In the genomic region with DNA sequence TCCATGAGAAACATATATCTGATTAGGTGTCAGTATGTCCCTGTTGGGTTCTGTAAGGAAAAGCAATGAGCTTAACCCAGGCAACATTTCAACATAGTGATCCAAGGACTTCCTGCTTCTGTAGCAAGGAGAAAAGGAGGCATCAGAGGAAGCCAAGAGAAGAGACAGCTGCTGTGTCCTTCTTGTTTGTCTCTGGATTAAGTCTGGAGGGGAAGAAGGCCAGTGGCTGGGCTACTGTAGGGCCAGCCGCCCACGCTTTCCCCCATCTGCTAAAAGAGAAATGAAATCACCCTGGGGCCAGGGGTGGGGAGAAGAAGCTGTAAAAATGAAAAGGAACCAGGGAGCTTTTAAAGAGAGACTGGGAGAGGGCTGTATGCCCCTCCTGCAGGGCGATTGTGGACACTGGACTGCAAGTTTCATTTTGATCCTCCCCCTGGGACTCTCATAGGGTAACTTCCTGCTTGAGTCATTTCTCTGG, we compare ENCODE assay signal across 10 mouse cellular contexts. TPM values are rescaled to one million over a fixed set of nuclear protein-coding genes. Genes with fewer than 3 reads are reported as not detected.
A peak's percentile ranks its signal among the peaks of the same experiment; 100 is the strongest.
DNase-seq lines count a peak whose midpoint lies in the region; ATAC-seq and TF ChIP-seq lines count a peak whose summit lies in the region.
"Had no signal": no experiment of that assay in that cellular context is flagged by ENCODE, and none has a peak within 500 bp of the region (broad histone marks: within the 10 kb centered on the region; RNA-seq: fewer than 3 reads in every experiment).

No protein-coding gene starts in this region.

- H3K9me3 ChIP-seq in heart, embryonic 12.5 days (replicated peaks): peaks cover 7% of the 10 kb centered on the region
- H3K9me3 ChIP-seq in stomach, embryonic 14.5 days (ENCODE audit: control insufficient read depth, low read depth, low read length): peaks cover 4% of the 10 kb centered on the region; the same call in 1 of the 2 replicates
- no peaks in the 10 kb centered on the region for H3K9me3 ChIP-seq in liver, embryonic 11.5 days (ENCODE audit: control insufficient read depth, low read length)
- H3K9me3 ChIP-seq in midbrain, embryonic 11.5 days (ENCODE audit: control insufficient read depth, low read length): no peaks in the 10 kb centered on the region
- H3K9me3 ChIP-seq: embryonic facial prominence, embryonic 15.5 days; liver, embryonic 15.5 days had no signal

- H3K27ac ChIP-seq in heart, embryonic 12.5 days (ENCODE audit: poor library complexity, severe bottlenecking): peak overlapping the region; percentile 41; the same call in 1 of the 2 replicates
- peak overlapping the region; percentile 48; the same call in 1 of the 2 replicates for H3K27ac ChIP-seq in stomach, embryonic 14.5 days (ENCODE audit: low read length)
- H3K27ac ChIP-seq in liver, embryonic 11.5 days (ENCODE audit: low read depth, low read length): no peak overlapping the region
- H3K27ac ChIP-seq in midbrain, embryonic 11.5 days (ENCODE audit: low read depth, low read length): no peak overlapping the region
- H3K27ac ChIP-seq: embryonic facial prominence, embryonic 15.5 days; liver, embryonic 15.5 days had no signal

- ATAC-seq in heart, embryonic 12.5 days (ENCODE audit: insufficient number of reproducible peaks, low FRiP score): no peak
- ATAC-seq in stomach, embryonic 14.5 days (ENCODE audit: insufficient number of reproducible peaks, insufficient read depth, low FRiP score, low read depth): peak; percentile 21; the same call in 1 of the 2 replicates
- ATAC-seq in liver, embryonic 11.5 days (replicated peaks; ENCODE audit: low FRiP score): no peak
- no peak for ATAC-seq in midbrain, embryonic 11.5 days (ENCODE audit: low FRiP score)

- H3K4me2 ChIP-seq in heart, embryonic 12.5 days: no peak overlapping the region
- 0 out of 2 replicates have a peak overlapping the region, but pooled peaks have one; percentile 3 for H3K4me2 ChIP-seq in stomach, embryonic 14.5 days (replicated peaks; ENCODE audit: low read depth, low read length)
- H3K4me2 ChIP-seq in liver, embryonic 11.5 days: no peak overlapping the region
- no peak overlapping the region for H3K4me2 ChIP-seq in midbrain, embryonic 11.5 days
- H3K4me2 ChIP-seq: embryonic facial prominence, embryonic 15.5 days; liver, embryonic 15.5 days had no signal

- TF ChIP-seq CTCF in lung, adult 2 months (IDR thresholded peaks at IDR 0.05; ENCODE audit: insufficient read depth, low read length): no peak

- DNase-seq in lung, adult 18-20 months: peak; percentile 54 to 56
- DNase-seq in lung, adult 2 months: no peak
- DNase-seq in kidney, postnatal 10 days: peak; percentile 83
- no peak for DNase-seq in spleen, adult 12 weeks (ENCODE audit: low spot score)
- no peak for DNase-seq in liver, embryonic 11.5 days (ENCODE audit: low spot score)
- DNase-seq in midbrain, embryonic 11.5 days (ENCODE audit: low spot score, missing footprints): no peak

- no peaks in the 10 kb centered on the region for H3K36me3 ChIP-seq in heart, embryonic 12.5 days
- no peaks in the 10 kb centered on the region for H3K36me3 ChIP-seq in stomach, embryonic 14.5 days (ENCODE audit: control insufficient read depth, insufficient read depth, low read length)
- no peaks in the 10 kb centered on the region for H3K36me3 ChIP-seq in liver, embryonic 11.5 days (ENCODE audit: control insufficient read depth, insufficient read depth, low read length)
- H3K36me3 ChIP-seq in midbrain, embryonic 11.5 days (ENCODE audit: control insufficient read depth, insufficient read depth, low read length): no peaks in the 10 kb centered on the region
- H3K36me3 ChIP-seq: embryonic facial prominence, embryonic 15.5 days; liver, embryonic 15.5 days had no signal

- no peaks in the 10 kb centered on the region for H3K27me3 ChIP-seq in heart, embryonic 12.5 days (replicated peaks)
- H3K27me3 ChIP-seq in stomach, embryonic 14.5 days (ENCODE audit: control insufficient read depth, insufficient read depth, low read length): no peaks in the 10 kb centered on the region
- H3K27me3 ChIP-seq in liver, embryonic 11.5 days (replicated peaks; ENCODE audit: control insufficient read depth, insufficient read depth, low read length): no peaks in the 10 kb centered on the region
- no peaks in the 10 kb centered on the region for H3K27me3 ChIP-seq in midbrain, embryonic 11.5 days (ENCODE audit: control insufficient read depth, insufficient read depth, low read length)
- H3K27me3 ChIP-seq: embryonic facial prominence, embryonic 15.5 days; liver, embryonic 15.5 days had no signal

- no peak overlapping the region for H3K4me3 ChIP-seq in lung, adult 2 months (replicated peaks; ENCODE audit: extremely low read depth, low read depth, low read length)
- H3K4me3 ChIP-seq in heart, embryonic 12.5 days: no peak overlapping the region
- no peak overlapping the region for H3K4me3 ChIP-seq in stomach, embryonic 14.5 days (ENCODE audit: low read depth, low read length)
- H3K4me3 ChIP-seq in liver, embryonic 11.5 days (ENCODE audit: low read depth, low read length): no peak overlapping the region
- no peak overlapping the region for H3K4me3 ChIP-seq in midbrain, embryonic 11.5 days (ENCODE audit: low read depth, low read length)
- H3K4me3 ChIP-seq: embryonic facial prominence, embryonic 15.5 days; liver, embryonic 15.5 days had no signal

- no peak overlapping the region for H3K9ac ChIP-seq in heart, embryonic 12.5 days
- no peak overlapping the region for H3K9ac ChIP-seq in stomach, embryonic 14.5 days (replicated peaks; ENCODE audit: low read depth, low read length)
- H3K9ac ChIP-seq in liver, embryonic 11.5 days (ENCODE audit: low read depth, low read length): no peak overlapping the region
- H3K9ac ChIP-seq in midbrain, embryonic 11.5 days (ENCODE audit: low read length): no peak overlapping the region
- H3K9ac ChIP-seq: embryonic facial prominence, embryonic 15.5 days; liver, embryonic 15.5 days had no signal

- 40% methylated on average over 3 of the region's 3 CpGs for WGBS in lung, adult 2 months
- 55% methylated on average over 3 of the region's 3 CpGs for WGBS in heart, embryonic 12.5 days
- WGBS in stomach, embryonic 14.5 days: 35% methylated on average over 3 of the region's 3 CpGs
- 60% methylated on average over 3 of the region's 3 CpGs for WGBS in liver, embryonic 11.5 days
- 63% methylated on average over 3 of the region's 3 CpGs for WGBS in midbrain, embryonic 11.5 days

- no peak for TF ChIP-seq POLR2A in lung, adult 2 months (IDR thresholded peaks at IDR 0.05; ENCODE audit: borderline replicate concordance, extremely low read depth, low read depth, low read length)

- peaks cover 23% of the 10 kb centered on the region for H3K4me1 ChIP-seq in lung, adult 2 months (ENCODE audit: control insufficient read depth, insufficient read depth, low read length)
- H3K4me1 ChIP-seq in heart, embryonic 12.5 days (replicated peaks): peaks cover 19% of the 10 kb centered on the region
- peaks cover 9% of the 10 kb centered on the region; the same call in 1 of the 2 replicates for H3K4me1 ChIP-seq in stomach, embryonic 14.5 days (ENCODE audit: control insufficient read depth, insufficient read depth, low read length)
- no peaks in the 10 kb centered on the region for H3K4me1 ChIP-seq in liver, embryonic 11.5 days (replicated peaks; ENCODE audit: control insufficient read depth, insufficient read depth, low read length)
- H3K4me1 ChIP-seq in midbrain, embryonic 11.5 days (ENCODE audit: control insufficient read depth, insufficient read depth, low read length): peaks cover 4% of the 10 kb centered on the region; the same call in 1 of the 2 replicates

RNA-seq across cellular contexts. Expression of a gene that starts 12.9 kb away (rescaled TPM):
- 60.9 and 84.2 TPM in 2 replicates for polyA plus RNA-seq in lung, adult 2 months (2012; rRNA removed)
- 3.7 and 4.1 TPM in 2 replicates for polyA plus RNA-seq in heart, embryonic 12.5 days (2016; fragmentation: Nextera tagmentation; extraction: Ambion mirVana)
- polyA plus RNA-seq in stomach, embryonic 14.5 days (2014; fragmentation: Nextera tagmentation; extraction: Ambion mirVana): 3.1 and 3.7 TPM in 2 replicates
- 1.0 and 1.1 TPM in 2 replicates for polyA plus RNA-seq in liver, embryonic 11.5 days (2014; fragmentation: Nextera tagmentation; extraction: Ambion mirVana)
- 0.72 and 0.77 TPM in 2 replicates for polyA plus RNA-seq in midbrain, embryonic 11.5 days (2014; fragmentation: Nextera tagmentation; extraction: Ambion mirVana)

RNA-seq across cellular contexts. Expression of a gene that starts 30.9 kb away (rescaled TPM):
- polyA plus RNA-seq in lung, adult 2 months (2012; rRNA removed): 5.0 and 6.8 TPM in 2 replicates
- polyA plus RNA-seq in heart, embryonic 12.5 days (2016; fragmentation: Nextera tagmentation; extraction: Ambion mirVana): 1.2 and 1.4 TPM in 2 replicates
- 7.8 and 8.5 TPM in 2 replicates for polyA plus RNA-seq in stomach, embryonic 14.5 days (2014; fragmentation: Nextera tagmentation; extraction: Ambion mirVana)
- 0.61 and 1.2 TPM in 2 replicates for polyA plus RNA-seq in liver, embryonic 11.5 days (2014; fragmentation: Nextera tagmentation; extraction: Ambion mirVana)
- 3.5 and 3.7 TPM in 2 replicates for polyA plus RNA-seq in midbrain, embryonic 11.5 days (2014; fragmentation: Nextera tagmentation; extraction: Ambion mirVana)

RNA-seq across cellular contexts. Expression of a gene that starts 54.3 kb away (rescaled TPM):
- polyA plus RNA-seq in lung, adult 2 months (2012; rRNA removed): 29.2 and 41.4 TPM in 2 replicates
- 148 and 149 TPM in 2 replicates for polyA plus RNA-seq in heart, embryonic 12.5 days (2016; fragmentation: Nextera tagmentation; extraction: Ambion mirVana)
- polyA plus RNA-seq in stomach, embryonic 14.5 days (2014; fragmentation: Nextera tagmentation; extraction: Ambion mirVana): 124 and 126 TPM in 2 replicates
- polyA plus RNA-seq in liver, embryonic 11.5 days (2014; fragmentation: Nextera tagmentation; extraction: Ambion mirVana): 104 and 114 TPM in 2 replicates
- 99.6 and 111 TPM in 2 replicates for polyA plus RNA-seq in midbrain, embryonic 11.5 days (2014; fragmentation: Nextera tagmentation; extraction: Ambion mirVana)

Comparison
In these comparisons a context has a peak if more than half of its experiments do, and no peak if none do; other contexts are left out.
1. DNase-seq: peak in lung, adult 18-20 months (2 of 2) and kidney, postnatal 10 days (single experiment); none in lung, adult 2 months (single experiment), spleen, adult 12 weeks (single experiment), liver, embryonic 11.5 days (single experiment) and midbrain, embryonic 11.5 days (single experiment).
2. H3K27ac ChIP-seq: peak in heart, embryonic 12.5 days (single experiment) and stomach, embryonic 14.5 days (single experiment); none in liver, embryonic 11.5 days (single experiment) and midbrain, embryonic 11.5 days (single experiment).
3. RNA of a gene that starts 12.9 kb away (polyA plus RNA-seq): 60.9 to 84.2 TPM in lung, adult 2 months; 3.7 to 4.1 TPM in heart, embryonic 12.5 days, 3.1 to 3.7 TPM in stomach, embryonic 14.5 days, 1.0 to 1.1 TPM in liver, embryonic 11.5 days and 0.72 to 0.77 TPM in midbrain, embryonic 11.5 days; every median in the first group is over 10 times any median in the second.